Mouse (Mus musculus) embryo, embryonic 9.5 days (tissue): ENCODE measurements around the gene Fancg.

Source experiments
- DNase-seq: peaks from one replicate; pipeline ENCODE4 v3.0.0-alpha.2; 2017; ENCODE audit errors: extremely low spot score

Gene Fancg

GRCm38 (mm10) chr4:43033481-43033880 is 23.2 kb upstream of the Fancg start:
- no peak for DNase-seq

GRCm38 (mm10) chr4:43032501-43032900 is 22.2 kb upstream of the Fancg start:
- no peak for DNase-seq

GRCm38 (mm10) chr4:43031237-43031995 is 21.1 kb upstream of the Fancg start, which contains the start of gene Stoml2:
Gene Stoml2 (minus strand): TSS chr4:43031710.
- DNase-seq: peak; percentile 91

GRCm38 (mm10) chr4:43030780-43031230 is 20.5 kb upstream of the Fancg start:
- no peak for DNase-seq

GRCm38 (mm10) chr4:43030352-43030751 is 20.0 kb upstream of the Fancg start:
- DNase-seq: no peak

- no peak for DNase-seq
These were observed 19.4 kb upstream of the Fancg start for GRCm38 (mm10) chr4:43029749-43030148.

- no peak for DNase-seq
These were observed 18.8 kb upstream of the Fancg start for GRCm38 (mm10) chr4:43029121-43029520.

GRCm38 (mm10) chr4:43025084-43025960 is 15.0 kb upstream of the Fancg start, which contains the start of gene Pigo:
Gene Pigo (minus strand): TSS chr4:43025819.
- DNase-seq: peak; percentile 94

- no peak for DNase-seq
These were observed 14.4 kb upstream of the Fancg start for GRCm38 (mm10) chr4:43024673-43025072.

- DNase-seq: no peak
These were observed 11.0 kb upstream of the Fancg start for GRCm38 (mm10) chr4:43021341-43021740.

- DNase-seq: no peak
These were observed 10.6 kb upstream of the Fancg start for GRCm38 (mm10) chr4:43020876-43021275.

GRCm38 (mm10) chr4:43019641-43020465 is 9.5 kb upstream of the Fancg start:
- DNase-seq: no peak

- no peak for DNase-seq
These were observed 8.9 kb upstream of the Fancg start for GRCm38 (mm10) chr4:43019176-43019575.

GRCm38 (mm10) chr4:43018156-43018555 is 7.8 kb upstream of the Fancg start:
- no peak for DNase-seq

GRCm38 (mm10) chr4:43012091-43012490 is 1.8 kb upstream of the Fancg start:
- DNase-seq: no peak

- no peak for DNase-seq
These were observed 4.5 kb downstream of the Fancg start for GRCm38 (mm10) chr4:43005765-43006164.

- no peak for DNase-seq
These were observed 5.4 kb downstream of the Fancg start for GRCm38 (mm10) chr4:43004951-43005350.

- no peak for DNase-seq
These were observed 7.4 kb downstream of the Fancg start for GRCm38 (mm10) chr4:43002756-43003439.

GRCm38 (mm10) chr4:43001272-43001671 is 9.0 kb downstream of the Fancg start:
- DNase-seq: no peak

GRCm38 (mm10) chr4:43000141-43000986 is 9.9 kb downstream of the Fancg start, which contains the start of gene Vcp:
Gene Vcp (minus strand): TSS chr4:43000507.
- peak; percentile 99 for DNase-seq
